Mouse (Mus musculus): ENCODE data around the gene Zfp963. TPM values are rescaled to one million over a fixed set of nuclear protein-coding genes. Genes with fewer than 3 reads are reported as not detected.
A peak's percentile ranks its signal among the peaks of the same experiment; 100 is the strongest.
"Not testable (repeated sequence)": the region's sequence is repeated elsewhere in the genome, so short reads cannot be mapped to it uniquely, and the experiment has no call there.

Zfp963 gene
- polyA plus RNA-seq, 1 experiment from 2014 or later = 6.8 TPM

GRCm38 (mm10) chr8:69752437-69752836 lies 2.7 kb upstream of the Zfp963 start:
- H3K4me2 ChIP-seq (replicated peaks; ENCODE audit: low read depth, low read length) = no peak overlapping the region
- no peak overlapping the region for H3K27ac ChIP-seq (ENCODE audit: low read length)
- H3K9ac ChIP-seq (replicated peaks; ENCODE audit: low read length) = no peak overlapping the region
- no peak overlapping the region for H3K4me3 ChIP-seq (ENCODE audit: low read length)
- no peak for ATAC-seq (ENCODE audit: low FRiP score, low TSS enrichment)
- no peaks in the 10 kb centered on the region for H3K27me3 ChIP-seq (ENCODE audit: insufficient read depth, low read length)
- peaks cover 10% of the 10 kb centered on the region for H3K36me3 ChIP-seq (ENCODE audit: insufficient read depth, low read length)
- 91% methylated on average over 2 of the region's 2 CpGs for WGBS
- H3K4me1 ChIP-seq (ENCODE audit: insufficient read depth, low read length) = peaks cover 4% of the 10 kb centered on the region; the same call in 1 of the 2 replicates
- no peaks in the 10 kb centered on the region for H3K9me3 ChIP-seq (ENCODE audit: low read length)

GRCm38 (mm10) chr8:69741231-69741630 lies 8.5 kb downstream of the Zfp963 start:
- Histone ChIP-seq H3K9ac (replicated peaks; ENCODE audit: low read length) (no peak overlapping the region), H3K27me3 (ENCODE audit: insufficient read depth, low read length) (no peaks in the 10 kb centered on the region), H3K4me3 (ENCODE audit: low read length) (no peak overlapping the region), H3K4me1 (ENCODE audit: insufficient read depth, low read length) (no peaks in the 10 kb centered on the region), H3K4me2 (replicated peaks; ENCODE audit: low read depth, low read length) (no peak overlapping the region), H3K27ac (ENCODE audit: low read length) (no peak overlapping the region), H3K36me3 (ENCODE audit: insufficient read depth, low read length) (peaks cover 13% of the 10 kb centered on the region; the same call in 1 of the 2 replicates), H3K9me3 (ENCODE audit: low read length) (no peaks in the 10 kb centered on the region)
- no peak for ATAC-seq (ENCODE audit: low FRiP score, low TSS enrichment)
- WGBS = 87% methylated on average over 2 of the region's 2 CpGs

GRCm38 (mm10) chr8:69740763-69741162 lies 9.0 kb downstream of the Zfp963 start:
- Histone ChIP-seq H3K4me2 (replicated peaks; ENCODE audit: low read depth, low read length) (no peak overlapping the region), H3K4me1 (ENCODE audit: insufficient read depth, low read length) (no peaks in the 10 kb centered on the region), H3K27ac (ENCODE audit: low read length) (no peak overlapping the region), H3K9me3 (ENCODE audit: low read length) (no peaks in the 10 kb centered on the region), H3K4me3 (ENCODE audit: low read length) (no peak overlapping the region), H3K36me3 (ENCODE audit: insufficient read depth, low read length) (peaks cover 13% of the 10 kb centered on the region; the same call in 1 of the 2 replicates), H3K9ac (replicated peaks; ENCODE audit: low read length) (no peak overlapping the region), H3K27me3 (ENCODE audit: insufficient read depth, low read length) (no peaks in the 10 kb centered on the region)
- 87% methylated on average over 6 of the region's 6 CpGs for WGBS
- ATAC-seq (ENCODE audit: low FRiP score, low TSS enrichment) = no peak

- no peak overlapping the region for H3K4me2 ChIP-seq (replicated peaks; ENCODE audit: low read depth, low read length)
- no peak for ATAC-seq (ENCODE audit: low FRiP score, low TSS enrichment)
- H3K27me3 ChIP-seq (ENCODE audit: insufficient read depth, low read length) = no peaks in the 10 kb centered on the region
- H3K36me3 ChIP-seq (ENCODE audit: insufficient read depth, low read length) = no peaks in the 10 kb centered on the region
- H3K4me3 ChIP-seq (ENCODE audit: low read length) = no peak overlapping the region
- H3K9me3 ChIP-seq (ENCODE audit: low read length) = peaks cover 8% of the 10 kb centered on the region; the same call in 1 of the 2 replicates
- 81% methylated on average over 1 of the region's 1 CpGs for WGBS
- H3K4me1 ChIP-seq (ENCODE audit: insufficient read depth, low read length) = no peaks in the 10 kb centered on the region
- no peak overlapping the region for H3K9ac ChIP-seq (replicated peaks; ENCODE audit: low read length)
- H3K27ac ChIP-seq (ENCODE audit: low read length) = no peak overlapping the region
These were observed 14.3 kb downstream of the Zfp963 start for GRCm38 (mm10) chr8:69735495-69735894.

GRCm38 (mm10) chr8:69717232-69717580 lies 32.6 kb downstream of the Zfp963 start:
- peak; percentile 12 for ATAC-seq (ENCODE audit: low FRiP score, low TSS enrichment)
- Histone ChIP-seq H3K4me2 (replicated peaks; ENCODE audit: low read depth, low read length) (peak overlapping the region; percentile 47), H3K4me3 (ENCODE audit: low read length) (peak overlapping the region; percentile 75), H3K27ac (ENCODE audit: low read length) (peak overlapping the region; percentile 3; the same call in 1 of the 2 replicates), H3K27me3 (ENCODE audit: insufficient read depth, low read length) (no peaks in the 10 kb centered on the region), H3K9me3 (ENCODE audit: low read length) (no peaks in the 10 kb centered on the region), H3K4me1 (ENCODE audit: insufficient read depth, low read length) (peaks cover 14% of the 10 kb centered on the region), H3K9ac (replicated peaks; ENCODE audit: low read length) (peak overlapping the region; percentile 14; the same call in 1 of the 2 replicates), H3K36me3 (ENCODE audit: insufficient read depth, low read length) (peaks cover 10% of the 10 kb centered on the region)
- 48% methylated on average over 5 of the region's 5 CpGs for WGBS

- peaks cover 13% of the 10 kb centered on the region for H3K36me3 ChIP-seq (ENCODE audit: insufficient read depth, low read length)
- peaks cover 14% of the 10 kb centered on the region for H3K4me1 ChIP-seq (ENCODE audit: insufficient read depth, low read length)
- peak overlapping the region; percentile 56 for H3K4me2 ChIP-seq (replicated peaks; ENCODE audit: low read depth, low read length)
- H3K27ac ChIP-seq (ENCODE audit: low read length) = peak overlapping the region; percentile 99
- peak; percentile 100 for ATAC-seq (ENCODE audit: low FRiP score, low TSS enrichment)
- no peaks in the 10 kb centered on the region for H3K9me3 ChIP-seq (ENCODE audit: low read length)
- no peaks in the 10 kb centered on the region for H3K27me3 ChIP-seq (ENCODE audit: insufficient read depth, low read length)
- H3K4me3 ChIP-seq (ENCODE audit: low read length) = peak overlapping the region; percentile 75
- WGBS = under 1% methylated on average over 49 of the region's 52 CpGs
- H3K9ac ChIP-seq (replicated peaks; ENCODE audit: low read length) = peak overlapping the region; percentile 92
These were observed 33.2 kb downstream of the Zfp963 start for GRCm38 (mm10) chr8:69716403-69717231.

- H3K4me3 ChIP-seq (ENCODE audit: low read length) = peak overlapping the region; percentile 22; the same call in 1 of the 2 replicates
- no peaks in the 10 kb centered on the region for H3K9me3 ChIP-seq (ENCODE audit: low read length)
- peaks cover 14% of the 10 kb centered on the region for H3K4me1 ChIP-seq (ENCODE audit: insufficient read depth, low read length)
- ATAC-seq (ENCODE audit: low FRiP score, low TSS enrichment) = no peak
- peak overlapping the region; percentile 41 for H3K9ac ChIP-seq (replicated peaks; ENCODE audit: low read length)
- peaks cover 19% of the 10 kb centered on the region for H3K36me3 ChIP-seq (ENCODE audit: insufficient read depth, low read length)
- whole genome bisulfite sequencing = 78% methylated on average over 6 of the region's 6 CpGs
- H3K27ac ChIP-seq (ENCODE audit: low read length) = no peak overlapping the region
- peak overlapping the region; percentile 56 for H3K4me2 ChIP-seq (replicated peaks; ENCODE audit: low read depth, low read length)
- H3K27me3 ChIP-seq (ENCODE audit: insufficient read depth, low read length) = no peaks in the 10 kb centered on the region
These were observed 34.4 kb downstream of the Zfp963 start for GRCm38 (mm10) chr8:69715366-69715765.

- H3K4me1 ChIP-seq (ENCODE audit: insufficient read depth, low read length) = peaks cover 14% of the 10 kb centered on the region
- ATAC-seq (ENCODE audit: low FRiP score, low TSS enrichment) = no peak
- H3K27ac ChIP-seq (ENCODE audit: low read length) = no peak overlapping the region
- no peaks in the 10 kb centered on the region for H3K27me3 ChIP-seq (ENCODE audit: insufficient read depth, low read length)
- H3K4me3 ChIP-seq (ENCODE audit: low read length) = no peak overlapping the region
- whole genome bisulfite sequencing = 74% methylated on average over 8 of the region's 8 CpGs
- peaks cover 37% of the 10 kb centered on the region for H3K36me3 ChIP-seq (ENCODE audit: insufficient read depth, low read length)
- H3K9ac ChIP-seq (replicated peaks; ENCODE audit: low read length) = no peak overlapping the region
- no peak overlapping the region for H3K4me2 ChIP-seq (replicated peaks; ENCODE audit: low read depth, low read length)
- no peaks in the 10 kb centered on the region for H3K9me3 ChIP-seq (ENCODE audit: low read length)
These were observed 36.3 kb downstream of the Zfp963 start for GRCm38 (mm10) chr8:69713516-69713915.

- ATAC-seq (ENCODE audit: low FRiP score, low TSS enrichment); H3K27ac ChIP-seq (ENCODE audit: low read length); H3K9ac ChIP-seq (replicated peaks; ENCODE audit: low read length); H3K27me3 ChIP-seq (ENCODE audit: insufficient read depth, low read length); H3K4me2 ChIP-seq (replicated peaks; ENCODE audit: low read depth, low read length); H3K4me3 ChIP-seq (ENCODE audit: low read length); H3K9me3 ChIP-seq (ENCODE audit: low read length): not testable (repeated sequence)
- H3K36me3 ChIP-seq (ENCODE audit: insufficient read depth, low read length) = peaks cover 66% of the 10 kb centered on the region
- peaks cover 13% of the 10 kb centered on the region for H3K4me1 ChIP-seq (ENCODE audit: insufficient read depth, low read length)
- WGBS = 97% methylated on average over 10 of the region's 10 CpGs
These were observed 39.1 kb downstream of the Zfp963 start, which contains the start of gene Zfp869 for GRCm38 (mm10) chr8:69710624-69711023. Gene Zfp869, minus strand, starts transcription at chr8:69710724.

GRCm38 (mm10) chr8:69701810-69702209 lies 48.0 kb downstream of the Zfp963 start:
- no peaks in the 10 kb centered on the region for H3K27me3 ChIP-seq (ENCODE audit: insufficient read depth, low read length)
- H3K4me3 ChIP-seq (ENCODE audit: low read length) = no peak overlapping the region
- H3K27ac ChIP-seq (ENCODE audit: low read length) = no peak overlapping the region
- no peak overlapping the region for H3K9ac ChIP-seq (replicated peaks; ENCODE audit: low read length)
- peaks cover 3% of the 10 kb centered on the region; the same call in 1 of the 2 replicates for H3K9me3 ChIP-seq (ENCODE audit: low read length)
- H3K4me2 ChIP-seq (replicated peaks; ENCODE audit: low read depth, low read length) = no peak overlapping the region
- no peak for ATAC-seq (ENCODE audit: low FRiP score, low TSS enrichment)
- 76% methylated on average over 6 of the region's 6 CpGs for WGBS
- no peaks in the 10 kb centered on the region for H3K4me1 ChIP-seq (ENCODE audit: insufficient read depth, low read length)
- H3K36me3 ChIP-seq (ENCODE audit: insufficient read depth, low read length) = peaks cover 41% of the 10 kb centered on the region

Measured in kidney, embryonic 16.5 days (tissue).